Mouse (Mus musculus): ENCODE data around the gene Rab2b. TPM values are rescaled to one million over a fixed set of nuclear protein-coding genes. Genes with fewer than 3 reads are reported as not detected.

Gene Rab2b
- 18.6 and 19.8 TPM in 2 replicates for polyA plus RNA-seq (2014; fragmentation: Nextera tagmentation; extraction: Ambion mirVana)

DNA sequence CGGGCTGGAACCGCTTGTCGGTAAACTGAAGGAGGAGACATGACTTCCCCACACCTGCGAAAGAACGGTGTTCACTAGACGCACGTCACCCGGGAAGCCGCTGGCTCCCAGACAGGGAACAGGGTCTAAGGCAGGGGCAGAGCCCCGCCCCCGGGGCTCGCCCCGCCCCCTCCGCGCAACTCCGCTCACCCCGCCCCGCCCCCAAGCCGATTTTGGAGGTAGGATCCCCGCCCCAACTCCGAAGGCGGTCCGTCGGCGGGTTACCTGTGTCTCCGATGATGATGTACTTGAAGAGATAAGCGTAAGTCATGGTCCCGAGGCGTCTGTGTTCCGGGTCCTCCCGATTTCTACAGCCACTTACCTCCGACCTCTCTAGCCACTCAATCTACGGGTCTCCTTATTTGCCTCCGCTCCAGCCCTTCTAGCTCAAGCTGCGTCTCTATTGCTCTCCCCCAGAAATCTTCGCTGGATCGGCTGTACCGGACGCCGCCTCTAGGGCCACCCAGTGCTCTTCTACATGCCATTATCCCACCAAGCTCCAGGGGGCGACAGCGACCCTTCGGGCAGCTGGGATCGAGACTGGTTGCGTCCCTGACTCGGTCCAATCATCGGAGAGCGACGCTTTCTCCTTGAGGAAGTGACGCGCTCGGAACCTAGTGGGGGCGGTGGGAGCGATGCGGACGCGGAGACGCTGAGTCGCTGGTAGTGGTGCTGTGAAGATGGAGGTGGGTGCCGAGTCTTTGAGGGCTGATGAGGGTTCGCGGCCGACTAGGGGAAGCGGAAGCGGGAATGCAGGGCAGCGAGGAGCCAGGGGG lies at the start of gene Rab2b, which contains the start of gene Tox4:
TSS of gene Rab2b (minus strand) at position 614 of the 815 bp plus-strand sequence.
TSS of gene Tox4 (plus strand) at position 215 of the 815 bp plus-strand sequence.
- Histone ChIP-seq H3K27ac (ENCODE audit: low read depth) (peak within 1 kb of the TSS; percentile 78), H3K9ac (peak within 1 kb of the TSS; percentile 83), H3K27me3 (ENCODE audit: insufficient read depth, low read length) (no peaks in the 10 kb centered on the region), H3K36me3 (ENCODE audit: insufficient read depth) (peaks cover 4% of the 10 kb centered on the region; the same call in 1 of the 2 replicates), H3K4me2 (peak within 1 kb of the TSS; percentile 71), H3K4me3 (ENCODE audit: low read depth, low read length) (peak within 1 kb of the TSS; percentile 85), H3K9me3 (ENCODE audit: low read depth, low read length) (no peaks in the 10 kb centered on the region), H3K4me1 (ENCODE audit: insufficient read depth) (no peaks in the 10 kb centered on the region)
- peak; percentile 100 for TF ChIP-seq CTCF (IDR thresholded peaks at IDR 0.05; ENCODE audit: low read depth)
- WGBS = under 1% methylated on average over 60 of the region's 66 CpGs
- ATAC-seq (ENCODE audit: insufficient read depth) (peak; percentile 99), DNase-seq (peak; percentile 99)

GRCm38 (mm10) chr14:52327910-52328812 lies 48.8 kb upstream of the Rab2b start, which contains the start of gene Sall2:
Gene Sall2 (minus strand): TSS chr14:52328762.
- Histone ChIP-seq H3K4me2 (peak within 1 kb of the TSS; percentile 72), H3K9me3 (ENCODE audit: low read depth, low read length) (no peaks in the 10 kb centered on the region), H3K36me3 (ENCODE audit: insufficient read depth) (no peaks in the 10 kb centered on the region), H3K4me3 (ENCODE audit: low read depth, low read length) (peak within 1 kb of the TSS; percentile 39), H3K9ac (peak within 1 kb of the TSS; percentile 42), H3K4me1 (ENCODE audit: insufficient read depth) (no peaks in the 10 kb centered on the region), H3K27me3 (ENCODE audit: insufficient read depth, low read length) (peaks cover 37% of the 10 kb centered on the region), H3K27ac (ENCODE audit: low read depth) (no peak within 1 kb of the TSS)
- 2% methylated on average over 26 of the region's 26 CpGs for WGBS
- TF ChIP-seq CTCF (IDR thresholded peaks at IDR 0.05; ENCODE audit: low read depth) = no peak
- DNase-seq (no peak), ATAC-seq (ENCODE audit: insufficient read depth) (no peak; the same call in 1 of the 2 replicates)

DNA sequence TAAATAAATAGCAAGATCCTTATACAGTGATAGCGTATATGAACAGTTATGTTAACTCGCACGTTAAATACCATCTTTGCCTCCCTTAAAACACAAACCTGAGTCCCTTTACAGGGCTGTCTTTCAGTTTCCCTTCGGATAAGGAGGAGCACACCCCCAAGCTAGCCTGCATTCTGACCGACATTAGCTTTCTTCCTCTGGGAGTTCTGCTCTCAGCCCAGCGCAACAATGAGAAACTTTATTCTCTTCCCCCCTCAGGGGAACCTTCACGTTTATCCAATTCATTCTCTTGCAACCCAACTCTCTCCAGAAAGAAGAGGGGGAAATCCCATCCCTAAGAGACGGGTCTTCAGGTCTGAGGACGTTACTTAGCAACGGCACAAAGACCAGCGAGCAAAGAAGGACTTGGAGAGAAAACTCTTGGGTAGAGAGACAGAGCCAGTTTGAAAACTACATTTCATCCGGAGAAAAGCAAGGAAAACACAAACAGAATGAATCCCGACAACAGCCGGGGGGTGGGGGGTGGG lies 48.1 kb upstream of the Rab2b start:
- Histone ChIP-seq H3K27me3 (ENCODE audit: insufficient read depth, low read length) (peaks cover 37% of the 10 kb centered on the region), H3K4me3 (ENCODE audit: low read depth, low read length) (peak overlapping the region; percentile 39), H3K36me3 (ENCODE audit: insufficient read depth) (no peaks in the 10 kb centered on the region), H3K9ac (0 out of 2 replicates have a peak overlapping the region, but pooled peaks have one; percentile 42), H3K4me1 (ENCODE audit: insufficient read depth) (no peaks in the 10 kb centered on the region), H3K4me2 (peak overlapping the region; percentile 72), H3K9me3 (ENCODE audit: low read depth, low read length) (no peaks in the 10 kb centered on the region), H3K27ac (ENCODE audit: low read depth) (no peak overlapping the region)
- TF ChIP-seq CTCF (IDR thresholded peaks at IDR 0.05; ENCODE audit: low read depth) = no peak
- 3% methylated on average over 14 of the region's 14 CpGs for WGBS
- ATAC-seq (ENCODE audit: insufficient read depth) (no peak; the same call in 1 of the 2 replicates), DNase-seq (no peak)

DNA sequence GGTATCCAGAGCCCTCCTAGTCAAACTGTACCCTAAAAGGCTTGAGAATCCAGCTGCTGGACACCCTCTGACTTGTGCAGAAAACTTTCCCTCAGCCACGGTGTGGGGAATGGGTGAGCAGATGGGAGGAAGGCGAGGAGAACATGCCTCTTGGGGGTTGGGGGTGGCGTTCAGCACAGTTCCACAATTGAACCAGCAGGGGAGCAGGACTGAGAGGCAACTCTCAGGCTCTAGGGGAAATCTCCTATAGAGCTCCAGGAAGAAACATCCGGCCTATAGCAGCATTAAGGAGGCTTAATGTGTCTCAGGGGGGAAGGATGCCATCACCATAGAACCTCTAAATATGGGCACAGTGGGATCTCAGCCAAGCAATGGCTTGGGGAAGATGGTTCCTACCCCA lies 46.5 kb upstream of the Rab2b start:
- DNase-seq (peak; percentile 36), ATAC-seq (ENCODE audit: insufficient read depth) (no peak)
- peaks cover 37% of the 10 kb centered on the region for H3K27me3 ChIP-seq (ENCODE audit: insufficient read depth, low read length)
- H3K9ac ChIP-seq = no peak overlapping the region
- H3K4me1 ChIP-seq (ENCODE audit: insufficient read depth) = no peaks in the 10 kb centered on the region
- no peaks in the 10 kb centered on the region for H3K36me3 ChIP-seq (ENCODE audit: insufficient read depth)
- H3K27ac ChIP-seq (ENCODE audit: low read depth) = no peak overlapping the region
- peak; percentile 45 for TF ChIP-seq CTCF (IDR thresholded peaks at IDR 0.05; ENCODE audit: low read depth)
- H3K4me3 ChIP-seq (ENCODE audit: low read depth, low read length) = no peak overlapping the region
- no peaks in the 10 kb centered on the region for H3K9me3 ChIP-seq (ENCODE audit: low read depth, low read length)
- no peak overlapping the region for H3K4me2 ChIP-seq
- WGBS = 12% methylated on average over 4 of the region's 4 CpGs

GRCm38 (mm10) chr14:52319361-52319760 lies 40.0 kb upstream of the Rab2b start:
- Histone ChIP-seq H3K27ac (ENCODE audit: low read depth) (no peak overlapping the region), H3K4me1 (ENCODE audit: insufficient read depth) (peaks cover 11% of the 10 kb centered on the region; the same call in 1 of the 2 replicates), H3K9me3 (ENCODE audit: low read depth, low read length) (no peaks in the 10 kb centered on the region), H3K27me3 (ENCODE audit: insufficient read depth, low read length) (no peaks in the 10 kb centered on the region), H3K4me2 (no peak overlapping the region), H3K36me3 (ENCODE audit: insufficient read depth) (peaks cover 4% of the 10 kb centered on the region), H3K4me3 (ENCODE audit: low read depth, low read length) (no peak overlapping the region), H3K9ac (no peak overlapping the region)
- 43% methylated on average over 6 of the region's 6 CpGs for WGBS
- no peak for TF ChIP-seq CTCF (IDR thresholded peaks at IDR 0.05; ENCODE audit: low read depth)
- DNase-seq = peak; percentile 53
- ATAC-seq (ENCODE audit: insufficient read depth) = no peak

- Histone ChIP-seq H3K4me3 (ENCODE audit: low read depth, low read length) (peak overlapping the region; percentile 68), H3K4me2 (peak overlapping the region; percentile 89), H3K27me3 (ENCODE audit: insufficient read depth, low read length) (no peaks in the 10 kb centered on the region), H3K36me3 (ENCODE audit: insufficient read depth) (peaks cover 30% of the 10 kb centered on the region), H3K27ac (ENCODE audit: low read depth) (peak overlapping the region; percentile 76; the same call in 1 of the 2 replicates), H3K4me1 (ENCODE audit: insufficient read depth) (peaks cover 11% of the 10 kb centered on the region; the same call in 1 of the 2 replicates), H3K9me3 (ENCODE audit: low read depth, low read length) (no peaks in the 10 kb centered on the region), H3K9ac (peak overlapping the region; percentile 85)
- peak; percentile 70 for ATAC-seq (ENCODE audit: insufficient read depth)
- WGBS = 11% methylated on average over 16 of the region's 16 CpGs
- TF ChIP-seq CTCF (IDR thresholded peaks at IDR 0.05; ENCODE audit: low read depth) = no peak
- DNase-seq = peak; percentile 57
Measured at GRCm38 (mm10) chr14:52316441-52317225, 37.3 kb upstream of the Rab2b start.
